Mouse (Mus musculus) retina, postnatal 7 days (tissue): ENCODE measurements around the gene Scand1.
A peak's percentile ranks its signal among the peaks of the same experiment; 100 is the strongest.

Experiments used
- DNase-seq: peaks from one replicate; pipeline ENCODE4 v3.0.0-alpha.2; 2012; ENCODE audit warnings: low read depth, low spot score

The Scand1 gene

GRCm38 (mm10) chr2:156312297-156312897, at the start of gene Scand1, which contains the start of gene Cnbd2:
Gene Scand1, minus strand, starts transcription at chr2:156312704.
Gene Cnbd2, plus strand, starts transcription at chr2:156312299.
- DNase-seq = peak; percentile 71

GRCm38 (mm10) chr2:156356031-156356430, 43.5 kb upstream of the Scand1 start:
- no peak for DNase-seq

GRCm38 (mm10) chr2:156353265-156353692, 40.8 kb upstream of the Scand1 start:
- no peak for DNase-seq

- no peak for DNase-seq
These were observed 40.1 kb upstream of the Scand1 start for GRCm38 (mm10) chr2:156352413-156353165.

- DNase-seq = no peak
These were observed 38.7 kb upstream of the Scand1 start for GRCm38 (mm10) chr2:156351243-156351642.

- no peak for DNase-seq
These were observed 36.9 kb upstream of the Scand1 start for GRCm38 (mm10) chr2:156349286-156349848.

GRCm38 (mm10) chr2:156348812-156349211, 36.3 kb upstream of the Scand1 start:
- no peak for DNase-seq

- DNase-seq = peak; percentile 73
These were observed 32.5 kb upstream of the Scand1 start for GRCm38 (mm10) chr2:156344775-156345532.

- no peak for DNase-seq
These were observed 27.6 kb upstream of the Scand1 start for GRCm38 (mm10) chr2:156340078-156340477.

- no peak for DNase-seq
These were observed 19.0 kb upstream of the Scand1 start for GRCm38 (mm10) chr2:156331446-156331965.

- DNase-seq = no peak
These were observed 18.2 kb upstream of the Scand1 start for GRCm38 (mm10) chr2:156330681-156331080.

- DNase-seq = no peak
These were observed 12.2 kb upstream of the Scand1 start for GRCm38 (mm10) chr2:156324681-156325080.

GRCm38 (mm10) chr2:156324116-156324588, 11.6 kb upstream of the Scand1 start:
- no peak for DNase-seq

GRCm38 (mm10) chr2:156321538-156321937, 9.0 kb upstream of the Scand1 start:
- DNase-seq = no peak

- DNase-seq = no peak
These were observed 6.0 kb upstream of the Scand1 start for GRCm38 (mm10) chr2:156318491-156318890.

GRCm38 (mm10) chr2:156314811-156315210, 2.3 kb upstream of the Scand1 start:
- no peak for DNase-seq

- no peak for DNase-seq
These were observed 649 bp upstream of the Scand1 start for GRCm38 (mm10) chr2:156313153-156313552.

- peak; percentile 6 for DNase-seq
These were observed 638 bp downstream of the Scand1 start for GRCm38 (mm10) chr2:156311841-156312291.

- peak; percentile 16 for DNase-seq
These were observed 1.1 kb downstream of the Scand1 start for GRCm38 (mm10) chr2:156311441-156311840.

- DNase-seq = no peak
These were observed 1.6 kb downstream of the Scand1 start for GRCm38 (mm10) chr2:156310945-156311344.

- DNase-seq = no peak
These were observed 2.0 kb downstream of the Scand1 start for GRCm38 (mm10) chr2:156310455-156310854.
